Mouse (Mus musculus) stomach, postnatal 0 days (tissue): ENCODE measurements around the gene Pkp4.

ENCODE experiments used
- CTCF ChIP-seq: IDR thresholded peaks from 2 replicates; pipeline ENCODE4 v1.5.1; 2016; ENCODE audit warnings: antibody characterized with exemption, low read depth, mild to moderate bottlenecking, moderate library complexity
- EP300 ChIP-seq: optimal IDR thresholded peaks from 2 replicates; pipeline ENCODE3; 2016; ENCODE audit warnings: antibody characterized with exemption

- TF ChIP-seq CTCF: no peak
- TF ChIP-seq EP300: no peak
Observed at GRCm38 (mm10) chr2:59252818-59253217, 92.2 kb downstream of the Pkp4 start.
